Mouse (Mus musculus): Measurements from ENCODE around the gene Lrrc8c. TPM values are rescaled to one million over a fixed set of nuclear protein-coding genes. Genes with fewer than 3 reads are reported as not detected.

The Lrrc8c gene
- polyA plus RNA-seq, 1 experiment = 7.9 TPM

- Histone ChIP-seq H3K27me3 (ENCODE audit: control insufficient read depth, insufficient read depth, low read length) (no peaks in the 10 kb centered on the region), H3K4me3 (replicated peaks; ENCODE audit: insufficient read depth, low read depth, low read length) (no peak overlapping the region), H3K4me1 (ENCODE audit: control insufficient read depth, insufficient read depth, low read length) (peaks cover 4% of the 10 kb centered on the region; the same call in 1 of the 2 replicates), H3K27ac (ENCODE audit: insufficient read depth, low read length) (no peak overlapping the region)
- no peak for TF ChIP-seq CTCF (IDR thresholded peaks at IDR 0.05; ENCODE audit: borderline replicate concordance, insufficient read depth, low read depth, low read length)
- TF ChIP-seq POLR2A (IDR thresholded peaks at IDR 0.05; ENCODE audit: borderline replicate concordance, insufficient read depth, low read length) = no peak
- no peak for DNase-seq
- WGBS = 92% methylated on average over 4 of the region's 4 CpGs
Measured at GRCm38 (mm10) chr5:105496133-105496532, 23.1 kb upstream of the Lrrc8c start.

DNA sequence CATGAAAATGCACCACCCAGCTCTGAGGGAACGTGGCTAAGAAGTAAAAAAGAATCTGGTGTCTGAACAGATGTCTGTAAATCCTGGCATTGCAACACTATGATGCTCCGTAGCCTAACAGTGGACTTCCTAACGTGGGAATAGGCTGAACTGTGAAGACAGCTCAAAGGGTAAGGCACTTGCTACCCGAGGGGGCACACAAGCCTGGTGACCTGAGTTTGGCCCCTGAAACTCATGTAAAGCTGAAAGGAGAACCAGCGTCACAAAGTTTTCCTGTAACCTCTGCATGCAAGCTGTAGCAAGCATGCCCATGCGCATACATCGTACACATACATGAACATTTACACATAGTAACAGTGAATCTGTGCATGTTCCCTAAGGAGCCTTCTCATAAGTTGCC is 22.6 kb upstream of the Lrrc8c start:
- no peak overlapping the region for H3K27ac ChIP-seq (ENCODE audit: insufficient read depth, low read length)
- WGBS = 79% methylated on average over 7 of the region's 7 CpGs
- no peak overlapping the region for H3K4me3 ChIP-seq (replicated peaks; ENCODE audit: insufficient read depth, low read depth, low read length)
- TF ChIP-seq CTCF (IDR thresholded peaks at IDR 0.05; ENCODE audit: borderline replicate concordance, insufficient read depth, low read depth, low read length) = no peak
- TF ChIP-seq POLR2A (IDR thresholded peaks at IDR 0.05; ENCODE audit: borderline replicate concordance, insufficient read depth, low read length) = no peak
- H3K27me3 ChIP-seq (ENCODE audit: control insufficient read depth, insufficient read depth, low read length) = no peaks in the 10 kb centered on the region
- no peak for DNase-seq
- peaks cover 4% of the 10 kb centered on the region; the same call in 1 of the 2 replicates for H3K4me1 ChIP-seq (ENCODE audit: control insufficient read depth, insufficient read depth, low read length)

- H3K27ac ChIP-seq (ENCODE audit: insufficient read depth, low read length) = no peak overlapping the region
Measured at GRCm38 (mm10) chr5:105498429-105499000, 20.7 kb upstream of the Lrrc8c start.

DNA sequence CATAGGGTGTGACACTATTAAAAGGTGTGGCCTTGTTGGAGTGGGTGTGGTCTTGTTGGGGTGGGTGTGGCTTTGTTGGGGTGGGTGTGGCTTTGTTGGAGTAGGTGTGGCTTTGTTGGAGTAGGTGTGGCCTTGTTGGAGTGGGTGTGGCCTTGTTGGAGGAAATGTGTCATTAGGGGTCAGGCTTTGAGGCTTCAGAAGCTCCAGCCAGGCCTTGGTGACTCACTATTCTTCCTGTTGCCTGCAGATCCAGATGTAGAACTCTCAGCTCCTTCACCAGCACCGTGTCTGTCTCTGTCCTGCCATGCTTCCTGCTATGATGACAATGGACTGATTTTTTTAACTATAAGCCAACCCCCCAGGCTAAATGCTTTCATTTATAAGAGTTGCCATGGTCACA is 19.8 kb upstream of the Lrrc8c start:
- Histone ChIP-seq H3K27ac (ENCODE audit: insufficient read depth, low read length) (no peak overlapping the region), H3K4me1 (ENCODE audit: control insufficient read depth, insufficient read depth, low read length) (no peaks in the 10 kb centered on the region), H3K4me3 (replicated peaks; ENCODE audit: insufficient read depth, low read depth, low read length) (no peak overlapping the region), H3K27me3 (ENCODE audit: control insufficient read depth, insufficient read depth, low read length) (no peaks in the 10 kb centered on the region)
- no peak for DNase-seq
- no peak for TF ChIP-seq POLR2A (IDR thresholded peaks at IDR 0.05; ENCODE audit: borderline replicate concordance, insufficient read depth, low read length)
- TF ChIP-seq CTCF (IDR thresholded peaks at IDR 0.05; ENCODE audit: borderline replicate concordance, insufficient read depth, low read depth, low read length) = no peak
- WGBS = 50% methylated on average over 1 of the region's 1 CpGs

More at GRCm38 (mm10) chr5:105498429-105499000, 20.7 kb upstream of the Lrrc8c start:
- no peak overlapping the region for H3K4me3 ChIP-seq (replicated peaks; ENCODE audit: insufficient read depth, low read depth, low read length)
- 77% methylated on average over 4 of the region's 4 CpGs for WGBS
- TF ChIP-seq POLR2A (IDR thresholded peaks at IDR 0.05; ENCODE audit: borderline replicate concordance, insufficient read depth, low read length) = no peak
- H3K27me3 ChIP-seq (ENCODE audit: control insufficient read depth, insufficient read depth, low read length) = no peaks in the 10 kb centered on the region
- DNase-seq = no peak
- H3K4me1 ChIP-seq (ENCODE audit: control insufficient read depth, insufficient read depth, low read length) = 0 out of 2 replicates have a peak, but pooled peaks cover under 1% of the 10 kb centered on the region

DNA sequence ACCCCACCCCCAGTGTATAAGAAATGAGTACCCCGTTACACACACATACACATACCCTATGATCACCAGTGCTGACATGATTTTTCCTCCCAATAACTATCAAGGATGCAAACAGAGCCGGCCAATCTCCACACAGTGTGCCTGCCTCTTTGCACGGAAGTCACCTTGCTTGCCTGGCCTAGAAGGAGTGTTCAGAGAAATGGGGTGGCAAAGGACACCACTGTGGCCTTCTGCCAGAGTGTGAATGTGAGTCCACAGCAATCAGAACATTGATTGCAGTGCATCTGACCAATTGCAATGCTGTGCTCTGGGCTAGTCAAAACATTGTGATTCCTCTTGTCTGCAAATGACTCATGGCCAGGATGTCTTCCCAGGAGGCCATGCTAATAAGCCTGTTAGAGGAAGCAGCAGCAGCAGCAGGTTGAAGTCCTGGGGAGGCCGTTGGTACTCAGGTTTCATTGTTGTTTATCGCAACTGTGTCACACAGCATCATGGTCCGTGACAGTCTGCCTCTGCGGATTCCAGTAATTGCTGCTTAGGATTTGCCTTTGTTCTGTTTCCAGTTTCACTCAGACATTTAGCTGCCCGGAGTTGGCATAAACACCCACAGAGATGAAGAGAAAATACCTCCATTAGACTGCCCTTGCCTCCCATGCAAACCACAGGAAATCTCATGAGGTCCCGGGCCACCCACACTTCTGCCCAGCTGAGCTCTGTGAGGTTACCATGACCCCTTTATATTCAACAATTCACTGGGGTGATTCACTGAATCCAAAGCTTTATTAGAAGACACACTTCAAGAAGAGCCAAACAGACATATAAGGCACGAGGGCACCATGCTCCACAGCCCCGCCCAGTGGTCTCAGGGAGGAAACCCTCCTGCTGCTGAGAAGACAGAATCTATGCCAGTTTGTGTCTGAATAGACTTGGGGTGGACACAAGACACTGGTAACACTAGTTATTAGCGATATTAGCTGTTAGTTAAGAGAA is 18.8 kb upstream of the Lrrc8c start:
- no peak overlapping the region for H3K27ac ChIP-seq (ENCODE audit: insufficient read depth, low read length)
- no peak overlapping the region for H3K4me3 ChIP-seq (replicated peaks; ENCODE audit: insufficient read depth, low read depth, low read length)
- TF ChIP-seq POLR2A (IDR thresholded peaks at IDR 0.05; ENCODE audit: borderline replicate concordance, insufficient read depth, low read length) = no peak
- TF ChIP-seq CTCF (IDR thresholded peaks at IDR 0.05; ENCODE audit: borderline replicate concordance, insufficient read depth, low read depth, low read length) = no peak; the same call in 1 of the 2 replicates
- no peaks in the 10 kb centered on the region for H3K27me3 ChIP-seq (ENCODE audit: control insufficient read depth, insufficient read depth, low read length)
- DNase-seq = peak in 1 of 2 experiments; percentile 9
- 44% methylated on average over 12 of the region's 12 CpGs for WGBS
- H3K4me1 ChIP-seq (ENCODE audit: control insufficient read depth, insufficient read depth, low read length) = no peaks in the 10 kb centered on the region

DNA sequence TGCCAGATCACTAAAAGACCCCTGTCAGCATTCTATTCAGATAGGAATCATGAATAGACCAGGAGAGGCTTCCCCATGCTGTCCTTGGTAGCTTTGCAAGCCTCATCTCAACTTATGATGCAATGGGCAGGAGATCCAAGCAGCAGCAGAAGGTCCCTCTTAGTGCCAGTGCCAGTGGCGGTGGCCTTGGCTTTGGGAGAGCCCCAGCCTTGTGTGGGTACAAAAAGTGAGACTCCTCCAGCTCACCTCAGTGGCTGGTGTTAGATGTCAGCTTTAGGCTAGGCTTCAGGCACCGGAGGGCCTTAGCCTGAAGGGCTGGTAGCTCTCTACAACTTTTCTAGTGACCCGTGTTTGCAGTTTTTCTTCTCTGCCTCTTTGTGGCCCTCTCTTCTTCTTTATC is 18.1 kb upstream of the Lrrc8c start:
- no peaks in the 10 kb centered on the region for H3K27me3 ChIP-seq (ENCODE audit: control insufficient read depth, insufficient read depth, low read length)
- no peak overlapping the region for H3K4me3 ChIP-seq (replicated peaks; ENCODE audit: insufficient read depth, low read depth, low read length)
- no peaks in the 10 kb centered on the region for H3K4me1 ChIP-seq (ENCODE audit: control insufficient read depth, insufficient read depth, low read length)
- no peak for TF ChIP-seq POLR2A (IDR thresholded peaks at IDR 0.05; ENCODE audit: borderline replicate concordance, insufficient read depth, low read length)
- no peak for TF ChIP-seq CTCF (IDR thresholded peaks at IDR 0.05; ENCODE audit: borderline replicate concordance, insufficient read depth, low read depth, low read length)
- WGBS = 82% methylated on average over 3 of the region's 3 CpGs
- DNase-seq = no peak
- no peak overlapping the region for H3K27ac ChIP-seq (ENCODE audit: insufficient read depth, low read length)

- Histone ChIP-seq H3K4me1 (ENCODE audit: control insufficient read depth, insufficient read depth, low read length) (no peaks in the 10 kb centered on the region), H3K27me3 (ENCODE audit: control insufficient read depth, insufficient read depth, low read length) (no peaks in the 10 kb centered on the region), H3K4me3 (replicated peaks; ENCODE audit: insufficient read depth, low read depth, low read length) (no peak overlapping the region), H3K27ac (ENCODE audit: insufficient read depth, low read length) (no peak overlapping the region)
- WGBS = 86% methylated on average over 6 of the region's 6 CpGs
- TF ChIP-seq POLR2A (IDR thresholded peaks at IDR 0.05; ENCODE audit: borderline replicate concordance, insufficient read depth, low read length) = no peak
- TF ChIP-seq CTCF (IDR thresholded peaks at IDR 0.05; ENCODE audit: borderline replicate concordance, insufficient read depth, low read depth, low read length) = no peak
- DNase-seq = no peak
Measured at GRCm38 (mm10) chr5:105508813-105509212, 10.4 kb upstream of the Lrrc8c start.
